Mouse (Mus musculus) erythroblast, adult 5-6 weeks (primary cell): Measurements from ENCODE around the gene Ms4a8a. TPM values are rescaled to one million over a fixed set of nuclear protein-coding genes. Genes with fewer than 3 reads are reported as not detected.
"Not testable (repeated sequence)": the region's sequence is repeated elsewhere in the genome, so short reads cannot be mapped to it uniquely, and the experiment has no call there.

Experiments used
- ATAC-seq: replicated peaks from 2 replicates; pipeline ENCODE4 v1.8.0; 2016; ENCODE audit warnings: moderate number of reproducible peaks, mild to moderate bottlenecking, moderate TSS enrichment, inconsistent platforms; ENCODE audit not compliant: poor library complexity, low FRiP score, severe bottlenecking
- total RNA-seq, 2 experiments: library from RNA; stranded (forward) in 1 of 2; stranded (reverse) in 1 of 2; fragments of 150-400 nt in 1 of 2; fragments of 200-764, 138-1000 nt in 1 of 2; gene quantifications; 2 replicates each; pipeline versions ENCODE4 v1.2.3 to v1.2.4; 2015 to 2017; ENCODE audit warnings: low replicate concordance in 2 of 2

The Ms4a8a gene
- total RNA-seq (2015; ENCODE audit: low replicate concordance) (5.4 and 9.6 TPM in 2 replicates), total RNA-seq (2017; ENCODE audit: low replicate concordance) (0.34 and 5.2 TPM in 2 replicates)

GRCm38 (mm10) chr19:11080934-11081333, at the start of gene Ms4a8a:
Gene Ms4a8a, minus strand, starts transcription at chr19:11081102.
- ATAC-seq = no peak

- ATAC-seq = no peak
Measured at GRCm38 (mm10) chr19:11129702-11130101, 48.8 kb upstream of the Ms4a8a start.

- ATAC-seq = peak; percentile 92
Measured at GRCm38 (mm10) chr19:11121016-11121420, 40.1 kb upstream of the Ms4a8a start.

GRCm38 (mm10) chr19:11119338-11119737, 38.4 kb upstream of the Ms4a8a start:
- ATAC-seq = no peak

GRCm38 (mm10) chr19:11107746-11108145, 26.8 kb upstream of the Ms4a8a start:
- ATAC-seq = no peak

GRCm38 (mm10) chr19:11101880-11102279, 21.0 kb upstream of the Ms4a8a start:
- no peak for ATAC-seq

GRCm38 (mm10) chr19:11098401-11098800, 17.5 kb upstream of the Ms4a8a start:
- no peak for ATAC-seq

GRCm38 (mm10) chr19:11092131-11092530, 11.2 kb upstream of the Ms4a8a start:
- ATAC-seq = not testable (repeated sequence)

- ATAC-seq = no peak
Measured at GRCm38 (mm10) chr19:11070364-11070763, 10.5 kb downstream of the Ms4a8a start.

- no peak for ATAC-seq
Measured at GRCm38 (mm10) chr19:11065202-11065875, 15.6 kb downstream of the Ms4a8a start.

- no peak for ATAC-seq
Measured at GRCm38 (mm10) chr19:11060900-11061299, 20.0 kb downstream of the Ms4a8a start.

GRCm38 (mm10) chr19:11059967-11060366, 20.9 kb downstream of the Ms4a8a start:
- ATAC-seq = no peak

- not testable (repeated sequence) for ATAC-seq
Measured at GRCm38 (mm10) chr19:11055700-11056099, 25.2 kb downstream of the Ms4a8a start.

GRCm38 (mm10) chr19:11053277-11053676, 27.6 kb downstream of the Ms4a8a start:
- no peak for ATAC-seq

GRCm38 (mm10) chr19:11052877-11053276, 28.0 kb downstream of the Ms4a8a start:
- no peak for ATAC-seq

- no peak for ATAC-seq
Measured at GRCm38 (mm10) chr19:11050286-11050685, 30.6 kb downstream of the Ms4a8a start.

- no peak for ATAC-seq
Measured at GRCm38 (mm10) chr19:11049426-11049825, 31.5 kb downstream of the Ms4a8a start.

GRCm38 (mm10) chr19:11048503-11048902, 32.4 kb downstream of the Ms4a8a start:
- no peak for ATAC-seq

GRCm38 (mm10) chr19:11048009-11048408, 32.9 kb downstream of the Ms4a8a start:
- ATAC-seq = no peak

- ATAC-seq = peak; percentile 77
Measured at GRCm38 (mm10) chr19:11044996-11045711, 35.7 kb downstream of the Ms4a8a start.

- ATAC-seq = no peak
Measured at GRCm38 (mm10) chr19:11044671-11044995, 36.3 kb downstream of the Ms4a8a start.
